Mouse (Mus musculus): ENCODE results near the gene Syce3.

DNA sequence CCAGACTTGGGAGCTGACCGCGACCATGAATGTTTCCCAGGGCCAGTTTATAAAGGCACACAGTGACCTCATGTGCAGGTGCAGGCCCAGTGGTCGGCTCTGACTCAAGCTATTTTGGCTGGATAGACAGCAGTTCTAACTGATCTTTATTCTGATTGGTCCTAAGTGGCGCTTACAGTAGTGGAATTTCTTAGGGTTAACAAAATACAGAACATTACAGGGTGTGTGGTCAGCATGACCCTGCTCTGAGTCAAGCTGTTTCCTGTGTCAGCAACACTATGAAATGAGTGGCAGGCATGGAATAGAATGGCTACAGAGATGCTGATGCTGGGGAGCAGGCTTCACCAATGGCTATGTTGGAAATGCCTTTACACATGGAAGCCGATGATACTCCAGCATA lies 25.6 kb upstream of the Syce3 start:
- no peak for TF ChIP-seq CTCF (conservative IDR thresholded peaks at IDR 0.05; ENCODE audit: insufficient read depth, insufficient read length, low read depth, low read length)
- TF ChIP-seq POLR2A (IDR thresholded peaks at IDR 0.05; ENCODE audit: low read depth, low read length), result no peak
